Mouse (Mus musculus) cerebellum, adult 2 months (tissue): Measurements from ENCODE around the gene Rbms3. TPM values are rescaled to one million over a fixed set of nuclear protein-coding genes. Genes with fewer than 3 reads are reported as not detected.

Experiments
- DNase-seq, 2 experiments: peaks; one replicate each; pipeline ENCODE4 v3.0.0; 2021
- H3K27ac ChIP-seq: fragments of 200-500 bp; 2 replicates; pipeline ENCODE4 v1.5.1; 2012; ENCODE audit warnings: low read length, control low read depth, inconsistent platforms; ENCODE audit not compliant: insufficient read depth
- H3K27me3 ChIP-seq: fragments of 200-500 bp; 2 replicates; pipeline ENCODE4 v1.6.1; 2012; ENCODE audit warnings: inconsistent platforms, mild to moderate bottlenecking, low read length, moderate library complexity; ENCODE audit not compliant: control insufficient read depth, insufficient read depth
- H3K4me1 ChIP-seq: fragments of 200-500 bp; 2 replicates; pipeline ENCODE4 v1.6.1; 2011; ENCODE audit warnings: low read length; ENCODE audit not compliant: control insufficient read depth, insufficient read depth
- H3K4me3 ChIP-seq: fragments of 200-500 bp; replicated peaks from 2 replicates; pipeline ENCODE3; 2011; ENCODE audit warnings: mild to moderate bottlenecking, low read depth, low read length, control low read depth; ENCODE audit not compliant: insufficient read depth
- CTCF ChIP-seq: fragments of 200-500 bp; IDR thresholded peaks from 2 replicates; pipeline ENCODE4 v1.5.1; 2011; ENCODE audit warnings: low read depth, mild to moderate bottlenecking, control low read depth, low read length, moderate library complexity, borderline replicate concordance; ENCODE audit not compliant: insufficient read depth
- POLR2A ChIP-seq: fragments of 200-500 bp; IDR thresholded peaks from 2 replicates; pipeline ENCODE4 v1.6.1; 2011; ENCODE audit warnings: low read length, control low read depth, borderline replicate concordance; ENCODE audit not compliant: insufficient read depth
- WGBS: fragments of 180-500 bp; shearing (Covaris S2); methylation state at CpG from one replicate; pipeline ENCODE4 v1.1.7; 2018; 5-methylcytosine and 5-hydroxymethylcytosine counted together
- polyA plus RNA-seq: library from polyadenylated mRNA; depleted of rRNA; stranded (reverse); fragments of >200 nt; gene quantifications from 2 replicates; pipeline ENCODE4 v1.2.3, GENCODE M21; 2012

Rbms3 gene
- polyA plus RNA-seq, 1 experiment = 13.3 TPM

GRCm38 (mm10) chr9:116640302-116640679 lies 989.4 kb downstream of the Rbms3 start:
- TF ChIP-seq CTCF = no peak
- no peak for TF ChIP-seq POLR2A
- Histone ChIP-seq H3K4me3 (no peak overlapping the region), H3K27ac (no peak overlapping the region), H3K4me1 (no peaks in the 10 kb centered on the region), H3K27me3 (no peaks in the 10 kb centered on the region)
- 84% methylated on average over 4 of the region's 4 CpGs for WGBS
- no peak for DNase-seq

GRCm38 (mm10) chr9:116639597-116640301 lies 990.0 kb downstream of the Rbms3 start:
- TF ChIP-seq CTCF (no peak), POLR2A (no peak)
- H3K27me3 ChIP-seq = no peaks in the 10 kb centered on the region
- no peak for DNase-seq
- no peaks in the 10 kb centered on the region for H3K4me1 ChIP-seq
- H3K27ac ChIP-seq = no peak overlapping the region
- H3K4me3 ChIP-seq = no peak overlapping the region
- 84% methylated on average over 8 of the region's 8 CpGs for WGBS

- no peaks in the 10 kb centered on the region for H3K27me3 ChIP-seq
- no peak overlapping the region for H3K4me3 ChIP-seq
- 0 out of 2 replicates have a peak, but pooled peaks cover 5% of the 10 kb centered on the region for H3K4me1 ChIP-seq
- TF ChIP-seq CTCF (no peak), POLR2A (no peak)
- no peak for DNase-seq
- no peak overlapping the region for H3K27ac ChIP-seq
- 24% methylated on average over 5 of the region's 5 CpGs for WGBS
These were observed 995.9 kb downstream of the Rbms3 start for GRCm38 (mm10) chr9:116633786-116634185.

GRCm38 (mm10) chr9:116633075-116633474 lies 996.6 kb downstream of the Rbms3 start:
- TF ChIP-seq POLR2A = no peak
- no peak for TF ChIP-seq CTCF
- Histone ChIP-seq H3K27me3 (no peaks in the 10 kb centered on the region), H3K4me1 (0 out of 2 replicates have a peak, but pooled peaks cover 5% of the 10 kb centered on the region), H3K4me3 (no peak overlapping the region), H3K27ac (no peak overlapping the region)
- 94% methylated on average over 1 of the region's 1 CpGs for WGBS
- DNase-seq = no peak

- Histone ChIP-seq H3K27ac (no peak overlapping the region), H3K4me1 (0 out of 2 replicates have a peak, but pooled peaks cover 5% of the 10 kb centered on the region), H3K4me3 (no peak overlapping the region), H3K27me3 (no peaks in the 10 kb centered on the region)
- no peak for TF ChIP-seq CTCF
- TF ChIP-seq POLR2A = no peak
- WGBS = 100% methylated on average over 1 of the region's 1 CpGs
- no peak for DNase-seq
These were observed 997.9 kb downstream of the Rbms3 start for GRCm38 (mm10) chr9:116631816-116632215.

GRCm38 (mm10) chr9:116630805-116631204 lies 998.9 kb downstream of the Rbms3 start:
- 94% methylated on average over 10 of the region's 10 CpGs for WGBS
- no peak overlapping the region for H3K27ac ChIP-seq
- H3K4me1 ChIP-seq = 0 out of 2 replicates have a peak, but pooled peaks cover 5% of the 10 kb centered on the region
- no peak overlapping the region for H3K4me3 ChIP-seq
- no peaks in the 10 kb centered on the region for H3K27me3 ChIP-seq
- no peak for DNase-seq
- TF ChIP-seq CTCF (no peak), POLR2A (no peak)

GRCm38 (mm10) chr9:116620434-116620833 lies 1009.3 kb downstream of the Rbms3 start:
- Histone ChIP-seq H3K27ac (no peak overlapping the region), H3K4me3 (no peak overlapping the region), H3K4me1 (no peaks in the 10 kb centered on the region), H3K27me3 (no peaks in the 10 kb centered on the region)
- WGBS = 74% methylated on average over 5 of the region's 5 CpGs
- TF ChIP-seq POLR2A (no peak), CTCF (no peak)
- DNase-seq = no peak

GRCm38 (mm10) chr9:116618886-116619285 lies 1010.8 kb downstream of the Rbms3 start:
- Histone ChIP-seq H3K27me3 (no peaks in the 10 kb centered on the region), H3K27ac (no peak overlapping the region), H3K4me1 (no peaks in the 10 kb centered on the region), H3K4me3 (no peak overlapping the region)
- no peak for TF ChIP-seq CTCF
- no peak for TF ChIP-seq POLR2A
- no peak for DNase-seq
- WGBS = 79% methylated on average over 5 of the region's 5 CpGs
